Mouse (Mus musculus) CD4-positive, CD25-positive, alpha-beta regulatory T cell, adult 4 months (primary cell): ENCODE data around the gene Krtap19-2. TPM values are rescaled to one million over a fixed set of nuclear protein-coding genes. Genes with fewer than 3 reads are reported as not detected.

Experiments used
- ATAC-seq: one replicate; pipeline ENCODE4 v1.8.0; 2017
- polyA plus RNA-seq, 2 experiments: library from polyadenylated mRNA; unstranded; fragments of 100-300 nt; shearing (Covaris generic); gene quantifications; one replicate each; pipeline ENCODE4 v1.2.1; 2017

Krtap19-2 gene
- not detected for polyA plus RNA-seq

GRCm38 (mm10) chr16:88874169-88874568 is at the start of gene Krtap19-2:
Gene Krtap19-2 (minus strand): TSS chr16:88874269.
- ATAC-seq, result no peak

- ATAC-seq, result no peak
Observed at GRCm38 (mm10) chr16:88896357-88896756, 22.3 kb upstream of the Krtap19-2 start, which contains the start of gene Krtap19-5. Gene Krtap19-5 (minus strand): TSS chr16:88896457.

- ATAC-seq, result no peak
Observed at GRCm38 (mm10) chr16:88886870-88887269, 12.8 kb upstream of the Krtap19-2 start.

- ATAC-seq, result no peak
Observed at GRCm38 (mm10) chr16:88884989-88885388, 10.9 kb upstream of the Krtap19-2 start, which contains the start of gene Krtap19-4. Gene Krtap19-4 (minus strand): TSS chr16:88885089.

GRCm38 (mm10) chr16:88877938-88878337 is 3.9 kb upstream of the Krtap19-2 start, which contains the start of gene Krtap19-3:
Gene Krtap19-3 (minus strand): TSS chr16:88878038.
- no peak for ATAC-seq

- no peak for ATAC-seq
Observed at GRCm38 (mm10) chr16:88869311-88869710, 4.8 kb downstream of the Krtap19-2 start, which contains the start of gene Krtap19-1. Gene Krtap19-1 (minus strand): TSS chr16:88869411.

GRCm38 (mm10) chr16:88864887-88865407 is 9.1 kb downstream of the Krtap19-2 start:
- no peak for ATAC-seq

GRCm38 (mm10) chr16:88851450-88851849 is 22.6 kb downstream of the Krtap19-2 start:
- no peak for ATAC-seq

GRCm38 (mm10) chr16:88848558-88848957 is 25.5 kb downstream of the Krtap19-2 start:
- no peak for ATAC-seq

GRCm38 (mm10) chr16:88847363-88847762 is 26.7 kb downstream of the Krtap19-2 start:
- ATAC-seq, result no peak

GRCm38 (mm10) chr16:88826978-88827377 is 47.1 kb downstream of the Krtap19-2 start:
- no peak for ATAC-seq

GRCm38 (mm10) chr16:88826095-88826652 is 47.9 kb downstream of the Krtap19-2 start, which contains the start of gene Krtap14:
Gene Krtap14 (minus strand): TSS chr16:88826145.
- no peak for ATAC-seq

- no peak for ATAC-seq
Observed at GRCm38 (mm10) chr16:88823736-88824135, 50.3 kb downstream of the Krtap19-2 start.

Other genes with a start within 250 kb of the Krtap19-2 start
- gene 2310079G19Rik, start 246.6 kb downstream of the Krtap19-2 start, polyA plus RNA-seq, result not detected
- not detected for gene Krtap26-1, start 226.5 kb downstream of the Krtap19-2 start, polyA plus RNA-seq
- gene Krtap27-1, start 202.6 kb downstream of the Krtap19-2 start, polyA plus RNA-seq, result not detected
- gene 2310061N02Rik, start 166.3 kb downstream of the Krtap19-2 start, polyA plus RNA-seq, result not detected
- gene Krtap13-1, start 145.4 kb downstream of the Krtap19-2 start, polyA plus RNA-seq, result not detected
- gene Krtap13, start 122.6 kb downstream of the Krtap19-2 start, polyA plus RNA-seq, result not detected
- gene 2310034C09Rik, start 115.4 kb downstream of the Krtap19-2 start, polyA plus RNA-seq, result not detected
- gene 2310057N15Rik, start 100.1 kb downstream of the Krtap19-2 start, polyA plus RNA-seq, result not detected
- not detected for gene Gm5965, start 96.4 kb downstream of the Krtap19-2 start, polyA plus RNA-seq
- not detected for gene Gm20741, start 62.0 kb downstream of the Krtap19-2 start, polyA plus RNA-seq
- gene Krtap15, start 54.1 kb downstream of the Krtap19-2 start, polyA plus RNA-seq, result not detected
- not detected for gene Krtap14, start 48.1 kb downstream of the Krtap19-2 start, polyA plus RNA-seq
- not detected for gene Krtap19-1, start 4.9 kb downstream of the Krtap19-2 start, polyA plus RNA-seq
- not detected for gene Krtap19-3, start 3.8 kb upstream of the Krtap19-2 start, polyA plus RNA-seq
- not detected for gene Krtap19-4, start 10.8 kb upstream of the Krtap19-2 start, polyA plus RNA-seq
- gene Krtap19-5, start 22.2 kb upstream of the Krtap19-2 start, polyA plus RNA-seq, result not detected
- not detected for gene Krtap19-9b, start 58.0 kb upstream of the Krtap19-2 start, polyA plus RNA-seq
- gene Krtap16-3, start 88.6 kb upstream of the Krtap19-2 start, polyA plus RNA-seq, result not detected
- not detected for gene Krtap22-2, start 136.5 kb upstream of the Krtap19-2 start, polyA plus RNA-seq
- not detected for gene Gm10229, start 141.0 kb upstream of the Krtap19-2 start, polyA plus RNA-seq
- not detected for gene Krtap6-1, start 157.4 kb upstream of the Krtap19-2 start, polyA plus RNA-seq
- not detected for gene Gm10228, start 167.2 kb upstream of the Krtap19-2 start, polyA plus RNA-seq
- not detected for gene Krtap6-5, start 173.6 kb upstream of the Krtap19-2 start, polyA plus RNA-seq
- not detected for gene 1110025L11Rik, start 189.7 kb upstream of the Krtap19-2 start, polyA plus RNA-seq
- not detected for gene Krtap6-3, start 209.7 kb upstream of the Krtap19-2 start, polyA plus RNA-seq